Mouse (Mus musculus): Measurements from ENCODE around the gene Gm20696.

Gene Gm20696

GRCm38 (mm10) chr6:99280619-99281018 lies 386.0 kb downstream of the Gm20696 start:
- TF ChIP-seq GATA4 (IDR thresholded peaks at IDR 0.05; ENCODE audit: insufficient replicate concordance, low read length), result no peak

GRCm38 (mm10) chr6:99277251-99277650 lies 389.3 kb downstream of the Gm20696 start:
- no peak for TF ChIP-seq GATA4 (IDR thresholded peaks at IDR 0.05; ENCODE audit: insufficient replicate concordance, low read length)

DNA sequence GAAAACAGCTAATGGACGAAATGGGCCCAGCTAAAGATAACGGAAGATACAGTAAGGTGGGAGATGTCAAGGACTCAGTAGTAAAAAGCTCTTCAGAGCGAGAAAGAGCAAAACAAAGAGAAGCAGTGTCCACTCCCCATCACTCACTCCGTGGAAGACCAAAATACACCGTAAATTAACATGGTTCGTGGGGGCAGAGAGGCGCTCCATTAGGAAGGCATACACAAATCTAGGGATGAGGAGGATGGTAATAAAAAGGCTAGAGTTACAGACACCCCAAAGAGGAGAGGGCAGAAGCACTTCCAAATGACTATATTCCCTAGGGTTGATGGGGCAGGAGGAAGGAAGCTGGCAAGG lies 390.3 kb downstream of the Gm20696 start:
- TF ChIP-seq GATA4 (IDR thresholded peaks at IDR 0.05; ENCODE audit: insufficient replicate concordance, low read length), result no peak

GRCm38 (mm10) chr6:99275381-99276296 lies 391.0 kb downstream of the Gm20696 start:
- TF ChIP-seq GATA4 (IDR thresholded peaks at IDR 0.05; ENCODE audit: insufficient replicate concordance, low read length), result no peak

GRCm38 (mm10) chr6:99274667-99275066 lies 391.9 kb downstream of the Gm20696 start:
- TF ChIP-seq GATA4 (IDR thresholded peaks at IDR 0.05; ENCODE audit: insufficient replicate concordance, low read length), result no peak

GRCm38 (mm10) chr6:99274222-99274621 lies 392.4 kb downstream of the Gm20696 start:
- no peak for TF ChIP-seq GATA4 (IDR thresholded peaks at IDR 0.05; ENCODE audit: insufficient replicate concordance, low read length)

DNA sequence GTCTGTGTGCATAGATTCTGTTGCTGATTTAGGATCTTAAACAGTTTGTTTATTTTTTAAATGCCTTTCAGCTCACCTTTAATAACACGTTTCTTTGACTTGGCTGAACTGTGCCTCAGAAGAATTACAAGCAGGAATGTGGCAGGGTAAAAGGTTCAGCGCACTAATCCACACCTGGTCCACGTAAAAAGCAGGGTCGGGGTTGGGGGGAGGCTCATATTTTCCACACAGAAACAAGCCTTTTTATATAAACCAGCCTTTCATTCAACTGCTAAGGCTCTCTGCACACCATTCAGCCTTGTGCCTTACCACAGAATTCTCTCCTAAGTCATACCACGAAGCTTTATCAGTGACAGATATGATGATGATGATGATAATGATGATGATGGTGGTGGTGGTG lies 393.4 kb downstream of the Gm20696 start:
- TF ChIP-seq GATA4 (IDR thresholded peaks at IDR 0.05; ENCODE audit: insufficient replicate concordance, low read length), result no peak

DNA sequence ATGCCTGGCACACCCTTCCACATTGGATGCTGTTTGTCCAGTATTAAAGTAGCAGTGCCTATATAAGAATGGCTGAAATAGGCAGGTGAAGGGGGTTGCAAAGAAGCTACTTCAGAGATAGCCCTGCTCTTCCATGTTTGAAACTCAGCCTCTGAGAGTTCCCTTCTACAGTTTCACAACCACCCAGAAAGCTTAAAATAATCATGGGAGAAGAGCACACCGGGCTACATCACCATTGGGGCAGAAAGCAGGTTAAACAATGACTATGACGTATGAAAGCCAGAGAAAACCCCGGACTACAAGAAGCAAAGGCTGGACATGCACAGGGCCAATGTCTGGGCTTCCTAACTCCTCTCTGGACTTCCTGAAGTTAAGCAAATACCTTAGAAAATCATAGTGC lies 394.4 kb downstream of the Gm20696 start:
- TF ChIP-seq GATA4 (IDR thresholded peaks at IDR 0.05; ENCODE audit: insufficient replicate concordance, low read length), result no peak

- TF ChIP-seq GATA4 (IDR thresholded peaks at IDR 0.05; ENCODE audit: insufficient replicate concordance, low read length), result no peak
Measured at GRCm38 (mm10) chr6:99271741-99272140, 394.9 kb downstream of the Gm20696 start.

DNA sequence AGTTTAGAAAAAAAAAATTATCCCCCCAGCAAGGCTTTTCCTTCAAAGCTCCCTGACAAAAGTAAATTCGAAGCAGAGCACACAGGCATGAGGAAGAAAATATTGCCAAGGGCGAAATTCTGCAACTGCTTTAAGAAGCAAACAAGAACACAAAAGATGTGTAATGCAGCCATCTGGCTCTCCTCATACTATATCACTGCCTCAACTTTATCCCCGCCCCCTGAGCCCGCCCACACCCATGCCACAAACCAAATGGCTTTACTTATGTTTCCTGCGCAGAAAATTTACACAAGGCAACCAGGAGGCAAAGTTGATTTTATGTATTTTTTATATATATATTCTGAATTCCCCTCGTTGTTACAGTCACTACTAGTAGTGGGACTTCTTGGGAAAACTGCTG lies 396.7 kb downstream of the Gm20696 start:
- no peak for TF ChIP-seq GATA4 (IDR thresholded peaks at IDR 0.05; ENCODE audit: insufficient replicate concordance, low read length)

DNA sequence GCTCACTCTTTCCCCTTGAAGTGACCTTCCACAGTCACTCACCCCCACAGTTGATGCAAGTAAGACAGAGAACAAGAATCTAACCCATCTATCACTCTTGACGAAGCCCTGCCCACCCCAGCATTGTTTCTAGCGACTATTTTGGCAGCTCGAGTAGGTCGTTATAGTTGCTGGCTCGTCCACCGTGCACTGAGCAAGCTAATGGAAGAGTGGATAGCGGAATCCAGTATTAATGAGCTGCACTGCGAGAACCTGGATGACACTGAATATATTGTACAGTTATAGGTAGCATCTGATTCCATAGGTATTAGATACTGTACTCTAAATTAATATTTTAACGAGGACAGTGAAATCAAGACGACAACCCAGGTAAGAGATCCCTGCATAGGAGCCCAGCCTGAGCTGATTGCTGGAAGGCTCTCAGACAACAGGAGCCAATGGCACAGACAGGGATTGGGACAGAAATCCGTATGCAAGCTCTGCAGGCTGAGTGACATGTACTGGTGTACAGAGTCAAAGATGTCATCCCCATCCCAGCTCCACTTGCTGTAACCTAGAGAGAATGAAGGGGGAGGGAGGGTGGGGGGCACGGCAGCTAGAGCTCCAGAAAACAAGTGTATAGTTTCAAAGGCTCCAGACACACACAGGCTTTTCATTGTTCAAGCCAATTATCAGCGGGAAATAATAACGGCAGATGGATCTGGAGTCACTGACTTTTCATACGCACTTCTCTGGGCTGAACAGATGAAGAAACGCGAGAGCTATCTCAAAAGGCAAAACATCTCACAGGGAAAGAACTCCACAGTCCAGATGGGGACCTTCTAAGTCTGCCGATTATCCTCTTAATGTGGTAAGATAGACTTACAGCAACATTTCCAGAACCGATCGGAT lies 398.2 kb downstream of the Gm20696 start:
- no peak for TF ChIP-seq GATA4 (IDR thresholded peaks at IDR 0.05; ENCODE audit: insufficient replicate concordance, low read length)

DNA sequence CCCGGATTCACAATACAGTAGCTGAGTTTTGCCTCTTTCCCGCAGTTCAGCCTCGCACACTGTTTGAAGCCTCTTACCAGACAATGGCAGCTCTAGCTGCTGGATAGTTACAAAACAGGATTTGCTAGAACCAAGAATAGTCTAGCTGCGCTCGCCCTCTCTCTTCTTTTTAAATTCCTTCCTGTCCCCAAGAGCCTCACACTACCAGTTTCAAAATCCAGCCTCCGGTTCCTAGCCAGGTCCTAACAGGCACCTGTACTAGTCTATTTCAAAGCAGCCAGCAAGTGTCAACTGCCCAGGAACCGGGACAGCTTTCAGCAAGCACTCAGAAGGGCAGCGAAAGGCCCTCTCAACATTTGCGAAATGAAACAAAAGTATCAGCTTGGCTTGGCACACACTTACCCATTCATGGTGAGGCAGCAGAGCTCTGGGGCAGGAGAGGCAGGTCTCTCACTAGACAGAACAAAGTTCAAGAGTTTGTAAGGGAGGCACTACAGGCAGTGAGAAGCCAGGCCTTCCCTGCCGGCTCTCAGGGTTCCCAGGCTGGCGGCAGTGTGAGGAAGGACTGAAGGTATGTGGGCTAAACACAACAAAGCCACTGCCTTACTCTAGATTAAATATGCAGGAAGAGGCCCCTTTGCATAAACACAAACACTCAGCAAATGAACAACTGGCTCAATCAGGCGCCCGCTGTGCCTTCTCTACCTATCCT lies 400.5 kb downstream of the Gm20696 start:
- TF ChIP-seq GATA4 (IDR thresholded peaks at IDR 0.05; ENCODE audit: insufficient replicate concordance, low read length), result no peak

GRCm38 (mm10) chr6:99265173-99265572 lies 401.4 kb downstream of the Gm20696 start:
- TF ChIP-seq GATA4 (IDR thresholded peaks at IDR 0.05; ENCODE audit: insufficient replicate concordance, low read length), result no peak

- no peak for TF ChIP-seq GATA4 (IDR thresholded peaks at IDR 0.05; ENCODE audit: insufficient replicate concordance, low read length)
Measured at GRCm38 (mm10) chr6:99264192-99265093, 402.2 kb downstream of the Gm20696 start.

Data from liver, adult (tissue).